ENCODE assay signal across 29 mouse cellular contexts in the genomic region with DNA sequence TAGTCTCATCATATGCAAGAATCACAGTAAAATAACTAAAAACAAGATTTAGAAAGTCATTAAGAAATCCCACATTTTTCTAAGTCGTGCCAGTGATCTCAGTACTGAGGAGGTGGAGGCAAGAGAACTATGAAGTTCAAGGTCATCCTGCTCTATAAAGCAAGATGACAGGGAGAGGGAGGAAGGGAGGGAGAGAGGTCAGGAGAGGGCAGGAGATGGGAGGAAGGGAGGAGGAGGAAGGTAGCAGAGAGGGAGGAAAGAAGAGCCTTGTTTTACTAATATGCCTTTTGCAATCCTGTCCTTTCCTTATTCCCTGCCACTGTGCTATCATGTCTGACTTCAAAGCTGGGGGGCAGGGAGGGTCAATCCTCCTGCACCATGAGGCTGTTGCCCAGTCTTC.
DNase-seq lines count a peak whose midpoint lies in the region; ATAC-seq lines count a peak whose summit lies in the region.
"Had no signal": no experiment of that assay in that cellular context is flagged by ENCODE, and none has a peak within 500 bp of the region (broad histone marks: within the 10 kb centered on the region; RNA-seq: fewer than 3 reads in every experiment).

No protein-coding gene starts in this region.

- no peak overlapping the region for H3K27ac ChIP-seq in kidney, embryonic 16.5 days (ENCODE audit: low read length)
- H3K27ac ChIP-seq: embryonic facial prominence, embryonic 10.5 days; embryonic facial prominence, embryonic 13.5 days; forebrain, embryonic 12.5 days; forebrain, embryonic 15.5 days; heart, embryonic 15.5 days; hindbrain, embryonic 10.5 days; hindbrain, embryonic 13.5 days; hindbrain, postnatal 0 days had no signal

- no peaks in the 10 kb centered on the region for H3K4me1 ChIP-seq in kidney, embryonic 16.5 days (ENCODE audit: insufficient read depth, low read length)
- H3K4me1 ChIP-seq: embryonic facial prominence, embryonic 13.5 days; forebrain, embryonic 12.5 days; forebrain, embryonic 15.5 days; hindbrain, embryonic 10.5 days; hindbrain, embryonic 13.5 days had no signal

- no peaks in the 10 kb centered on the region for H3K36me3 ChIP-seq in kidney, embryonic 16.5 days (ENCODE audit: insufficient read depth, low read length)
- H3K36me3 ChIP-seq: embryonic facial prominence, embryonic 10.5 days; embryonic facial prominence, embryonic 13.5 days; forebrain, embryonic 12.5 days; forebrain, embryonic 15.5 days; G1E; heart, embryonic 12.5 days; heart, embryonic 15.5 days; hindbrain, embryonic 10.5 days; hindbrain, embryonic 13.5 days had no signal

- H3K27me3 ChIP-seq in kidney, embryonic 16.5 days (ENCODE audit: insufficient read depth, low read length), result no peaks in the 10 kb centered on the region
- H3K27me3 ChIP-seq: embryonic facial prominence, embryonic 13.5 days; forebrain, embryonic 12.5 days; forebrain, embryonic 15.5 days; heart, embryonic 12.5 days; heart, embryonic 15.5 days; hindbrain, embryonic 13.5 days; Patski had no signal

- H3K9me3 ChIP-seq in kidney, embryonic 16.5 days (ENCODE audit: low read length), result no peaks in the 10 kb centered on the region
- H3K9me3 ChIP-seq: embryonic facial prominence, embryonic 10.5 days; embryonic facial prominence, embryonic 13.5 days; forebrain, embryonic 12.5 days; forebrain, embryonic 15.5 days; heart, embryonic 12.5 days; heart, embryonic 15.5 days; hindbrain, embryonic 10.5 days; hindbrain, embryonic 13.5 days had no signal

- no peak overlapping the region for H3K4me2 ChIP-seq in kidney, embryonic 16.5 days (replicated peaks; ENCODE audit: low read depth, low read length)
- H3K4me2 ChIP-seq: embryonic facial prominence, embryonic 13.5 days; forebrain, embryonic 12.5 days; forebrain, embryonic 15.5 days; heart, embryonic 12.5 days; heart, embryonic 15.5 days; hindbrain, embryonic 13.5 days had no signal

- peak; percentile 49 for ATAC-seq in kidney, embryonic 16.5 days (ENCODE audit: low FRiP score, low TSS enrichment)
- ATAC-seq: forebrain, embryonic 15.5 days; hindbrain, postnatal 0 days; inflammation-experienced regulatory T-cells, adult 6 months; intestine, embryonic 16.5 days had no signal

- H3K4me3 ChIP-seq in kidney, embryonic 16.5 days (ENCODE audit: low read length), result no peak overlapping the region
- H3K4me3 ChIP-seq: embryonic facial prominence, embryonic 10.5 days; embryonic facial prominence, embryonic 13.5 days; erythroblast, embryonic 14.5 days; forebrain, embryonic 12.5 days; forebrain, embryonic 15.5 days; heart, embryonic 12.5 days; heart, embryonic 15.5 days; hindbrain, embryonic 10.5 days; hindbrain, embryonic 13.5 days had no signal

- H3K9ac ChIP-seq in kidney, embryonic 16.5 days (replicated peaks; ENCODE audit: low read length), result no peak overlapping the region
- H3K9ac ChIP-seq: embryonic facial prominence, embryonic 13.5 days; forebrain, embryonic 12.5 days; forebrain, embryonic 15.5 days; heart, embryonic 12.5 days; heart, embryonic 15.5 days; hindbrain, embryonic 13.5 days had no signal

- peak; percentile 24 to 58 for DNase-seq in adrenal gland, adult (ENCODE audit: inconsistent age in 2 of 2, low spot score in 1 of 2)
- no peak for DNase-seq in adrenal gland, adult 18-20 months (ENCODE audit: low spot score in 2 of 2)
- DNase-seq in adrenal gland, postnatal 36 days, result peak; percentile 12 to 33
- DNase-seq in adrenal gland, postnatal 10 days, result no peak
- DNase-seq in kidney, adult 8-10 months, result no peak
- DNase-seq: cerebellum, adult 11-12 months; cerebellum, adult 8-10 months; cerebellum, postnatal 10 days; cerebellum, postnatal 36 days; embryo, embryonic 11 days; gastrocnemius, postnatal 25 days; heart, adult 18-20 months; heart, postnatal 10 days; heart, postnatal 36 days had no signal

- 11% methylated on average over 1 of the region's 1 CpGs for WGBS in kidney, embryonic 16.5 days

Comparison
In these comparisons a context has a peak if more than half of its experiments do, and no peak if none do; other contexts are left out.
1. DNase-seq: peak in adrenal gland, adult (2 of 2) and adrenal gland, postnatal 36 days (2 of 2); none in adrenal gland, adult 18-20 months (0 of 2), adrenal gland, postnatal 10 days (single experiment) and kidney, adult 8-10 months (0 of 2).